Mouse (Mus musculus): ENCODE data around the gene Atp5g3. TPM values are rescaled to one million over a fixed set of nuclear protein-coding genes. Genes with fewer than 3 reads are reported as not detected.
A peak's percentile ranks its signal among the peaks of the same experiment; 100 is the strongest.

Atp5g3 gene
- polyA plus RNA-seq (2011; ENCODE audit: insufficient read depth, insufficient read length, low read depth, missing spikeins): 470 and 481 TPM in 2 replicates

- Histone ChIP-seq H3K9ac (ENCODE audit: low read depth, poor library complexity, severe bottlenecking) (peak within 1 kb of the TSS; percentile 97), H3K27me3 (ENCODE audit: control insufficient read depth, insufficient read depth, low read length, poor library complexity, severe bottlenecking) (no peaks in the 10 kb centered on the region), H3K36me3 (ENCODE audit: control insufficient read depth, insufficient read depth, low read length, poor library complexity, severe bottlenecking) (peaks cover 33% of the 10 kb centered on the region), H3K4me3 (ENCODE audit: low read depth, low read length) (peak within 1 kb of the TSS; percentile 97), H3K4me1 (ENCODE audit: control insufficient read depth, insufficient read depth, low read length) (no peaks in the 10 kb centered on the region), H3K9me3 (replicated peaks; ENCODE audit: control insufficient read depth, insufficient read depth, low read length, poor library complexity, severe bottlenecking) (no peaks in the 10 kb centered on the region), H3K27ac (ENCODE audit: insufficient read depth, low read length) (peak within 1 kb of the TSS; percentile 68)
- TF ChIP-seq CTCF (IDR thresholded peaks at IDR 0.05; ENCODE audit: low read depth, low read length): no peak
- no peak for TF ChIP-seq EP300 (IDR thresholded peaks at IDR 0.05; ENCODE audit: insufficient read depth, low read depth, low read length)
- TF ChIP-seq POLR2A (IDR thresholded peaks at IDR 0.05; ENCODE audit: insufficient read depth, low read length): peak; percentile 56
These were observed at the start of gene Atp5g3 for GRCm38 (mm10) chr2:73911175-73911700. Gene Atp5g3 (minus strand): TSS chr2:73911326.

GRCm38 (mm10) chr2:73958342-73958741, 47.2 kb upstream of the Atp5g3 start:
- Histone ChIP-seq H3K36me3 (ENCODE audit: control insufficient read depth, insufficient read depth, low read length, poor library complexity, severe bottlenecking) (no peaks in the 10 kb centered on the region), H3K9ac (ENCODE audit: low read depth, poor library complexity, severe bottlenecking) (no peak overlapping the region), H3K9me3 (replicated peaks; ENCODE audit: control insufficient read depth, insufficient read depth, low read length, poor library complexity, severe bottlenecking) (no peaks in the 10 kb centered on the region), H3K4me3 (ENCODE audit: low read depth, low read length) (no peak overlapping the region), H3K27me3 (ENCODE audit: control insufficient read depth, insufficient read depth, low read length, poor library complexity, severe bottlenecking) (no peaks in the 10 kb centered on the region; the same call in 1 of the 2 replicates), H3K27ac (ENCODE audit: insufficient read depth, low read length) (no peak overlapping the region), H3K4me1 (ENCODE audit: control insufficient read depth, insufficient read depth, low read length) (no peaks in the 10 kb centered on the region)
- TF ChIP-seq CTCF (IDR thresholded peaks at IDR 0.05; ENCODE audit: low read depth, low read length) (no peak), EP300 (IDR thresholded peaks at IDR 0.05; ENCODE audit: insufficient read depth, low read depth, low read length) (no peak), POLR2A (IDR thresholded peaks at IDR 0.05; ENCODE audit: insufficient read depth, low read length) (no peak)

- Histone ChIP-seq H3K27me3 (ENCODE audit: control insufficient read depth, insufficient read depth, low read length, poor library complexity, severe bottlenecking) (no peaks in the 10 kb centered on the region; the same call in 1 of the 2 replicates), H3K36me3 (ENCODE audit: control insufficient read depth, insufficient read depth, low read length, poor library complexity, severe bottlenecking) (no peaks in the 10 kb centered on the region), H3K9ac (ENCODE audit: low read depth, poor library complexity, severe bottlenecking) (no peak overlapping the region), H3K27ac (ENCODE audit: insufficient read depth, low read length) (no peak overlapping the region), H3K4me3 (ENCODE audit: low read depth, low read length) (no peak overlapping the region), H3K4me1 (ENCODE audit: control insufficient read depth, insufficient read depth, low read length) (no peaks in the 10 kb centered on the region), H3K9me3 (replicated peaks; ENCODE audit: control insufficient read depth, insufficient read depth, low read length, poor library complexity, severe bottlenecking) (no peaks in the 10 kb centered on the region)
- TF ChIP-seq EP300 (IDR thresholded peaks at IDR 0.05; ENCODE audit: insufficient read depth, low read depth, low read length) (no peak), CTCF (IDR thresholded peaks at IDR 0.05; ENCODE audit: low read depth, low read length) (no peak), POLR2A (IDR thresholded peaks at IDR 0.05; ENCODE audit: insufficient read depth, low read length) (no peak)
These were observed 42.5 kb upstream of the Atp5g3 start for GRCm38 (mm10) chr2:73953612-73954011.

GRCm38 (mm10) chr2:73952597-73953219, 41.6 kb upstream of the Atp5g3 start:
- Histone ChIP-seq H3K36me3 (ENCODE audit: control insufficient read depth, insufficient read depth, low read length, poor library complexity, severe bottlenecking) (no peaks in the 10 kb centered on the region), H3K9me3 (replicated peaks; ENCODE audit: control insufficient read depth, insufficient read depth, low read length, poor library complexity, severe bottlenecking) (no peaks in the 10 kb centered on the region), H3K4me3 (ENCODE audit: low read depth, low read length) (no peak overlapping the region), H3K9ac (ENCODE audit: low read depth, poor library complexity, severe bottlenecking) (no peak overlapping the region), H3K4me1 (ENCODE audit: control insufficient read depth, insufficient read depth, low read length) (no peaks in the 10 kb centered on the region), H3K27ac (ENCODE audit: insufficient read depth, low read length) (no peak overlapping the region), H3K27me3 (ENCODE audit: control insufficient read depth, insufficient read depth, low read length, poor library complexity, severe bottlenecking) (no peaks in the 10 kb centered on the region; the same call in 1 of the 2 replicates)
- TF ChIP-seq EP300 (IDR thresholded peaks at IDR 0.05; ENCODE audit: insufficient read depth, low read depth, low read length) (no peak), CTCF (IDR thresholded peaks at IDR 0.05; ENCODE audit: low read depth, low read length) (no peak), POLR2A (IDR thresholded peaks at IDR 0.05; ENCODE audit: insufficient read depth, low read length) (no peak)

GRCm38 (mm10) chr2:73947360-73947759, 36.2 kb upstream of the Atp5g3 start:
- Histone ChIP-seq H3K9me3 (replicated peaks; ENCODE audit: control insufficient read depth, insufficient read depth, low read length, poor library complexity, severe bottlenecking) (peaks cover 5% of the 10 kb centered on the region; the same call in 1 of the 2 replicates), H3K27ac (ENCODE audit: insufficient read depth, low read length) (no peak overlapping the region), H3K27me3 (ENCODE audit: control insufficient read depth, insufficient read depth, low read length, poor library complexity, severe bottlenecking) (no peaks in the 10 kb centered on the region), H3K36me3 (ENCODE audit: control insufficient read depth, insufficient read depth, low read length, poor library complexity, severe bottlenecking) (no peaks in the 10 kb centered on the region), H3K4me3 (ENCODE audit: low read depth, low read length) (no peak overlapping the region), H3K4me1 (ENCODE audit: control insufficient read depth, insufficient read depth, low read length) (no peaks in the 10 kb centered on the region), H3K9ac (ENCODE audit: low read depth, poor library complexity, severe bottlenecking) (no peak overlapping the region)
- TF ChIP-seq POLR2A (IDR thresholded peaks at IDR 0.05; ENCODE audit: insufficient read depth, low read length): no peak
- TF ChIP-seq CTCF (IDR thresholded peaks at IDR 0.05; ENCODE audit: low read depth, low read length): no peak
- no peak for TF ChIP-seq EP300 (IDR thresholded peaks at IDR 0.05; ENCODE audit: insufficient read depth, low read depth, low read length)

GRCm38 (mm10) chr2:73943735-73944134, 32.6 kb upstream of the Atp5g3 start:
- no peak for TF ChIP-seq POLR2A (IDR thresholded peaks at IDR 0.05; ENCODE audit: insufficient read depth, low read length)

More at GRCm38 (mm10) chr2:73943735-73944134, 32.6 kb upstream of the Atp5g3 start:
- Histone ChIP-seq H3K4me1 (ENCODE audit: control insufficient read depth, insufficient read depth, low read length) (no peaks in the 10 kb centered on the region), H3K4me3 (ENCODE audit: low read depth, low read length) (no peak overlapping the region), H3K36me3 (ENCODE audit: control insufficient read depth, insufficient read depth, low read length, poor library complexity, severe bottlenecking) (no peaks in the 10 kb centered on the region), H3K9ac (ENCODE audit: low read depth, poor library complexity, severe bottlenecking) (no peak overlapping the region), H3K27me3 (ENCODE audit: control insufficient read depth, insufficient read depth, low read length, poor library complexity, severe bottlenecking) (no peaks in the 10 kb centered on the region), H3K9me3 (replicated peaks; ENCODE audit: control insufficient read depth, insufficient read depth, low read length, poor library complexity, severe bottlenecking) (peaks cover 5% of the 10 kb centered on the region; the same call in 1 of the 2 replicates), H3K27ac (ENCODE audit: insufficient read depth, low read length) (no peak overlapping the region)
